Mouse (Mus musculus) frontal cortex, adult (tissue): Measurements from ENCODE around the gene Rdh5.
A peak's percentile ranks its signal among the peaks of the same experiment; 100 is the strongest.

Source experiments
- ATAC-seq: cut with Nextera tagmentation; 2 replicates; pipeline ENCODE4 v1.9.2; 2017; ENCODE audit warnings: mild to moderate bottlenecking, moderate library complexity, mixed read lengths; ENCODE audit not compliant: low TSS enrichment

The Rdh5 gene

DNA sequence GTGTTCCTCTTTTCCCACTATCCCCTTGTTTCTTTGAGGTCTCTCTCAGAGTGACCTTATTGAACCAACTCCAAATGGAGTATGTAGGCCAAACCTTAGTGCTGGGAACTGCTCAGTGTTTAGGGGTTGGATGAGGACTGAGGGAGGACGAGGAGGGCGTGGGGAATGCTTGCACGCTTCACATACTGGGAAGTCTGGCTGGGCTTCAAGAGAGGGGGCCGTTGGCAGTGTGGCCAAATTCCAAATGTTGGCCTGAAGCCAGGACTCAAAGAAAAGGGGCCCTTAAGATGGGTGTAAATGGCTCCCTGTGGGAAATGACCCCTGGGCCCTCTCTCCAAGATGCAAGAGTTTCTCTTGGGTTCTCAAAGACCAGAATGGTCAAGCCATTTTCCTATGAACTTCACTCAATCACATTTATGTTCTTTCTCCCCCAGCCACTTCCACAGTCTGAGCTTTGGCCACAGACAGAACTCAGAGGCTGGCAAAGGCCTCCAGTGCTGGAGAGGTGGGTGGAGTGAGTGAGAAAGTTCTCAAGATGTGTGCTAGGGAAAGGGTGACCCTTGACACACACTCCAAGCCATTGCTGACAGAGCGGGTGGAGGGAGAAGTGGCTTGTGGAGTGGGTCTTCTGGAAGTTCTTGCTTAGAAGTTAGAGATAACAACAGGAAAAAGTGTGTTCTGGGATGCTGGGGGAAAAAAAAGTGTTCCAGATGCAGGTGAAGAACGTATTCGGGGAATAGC is 7.1 kb upstream of the Rdh5 start:
- no peak for ATAC-seq

GRCm38 (mm10) chr10:128928356-128928755 is 5.7 kb upstream of the Rdh5 start:
- ATAC-seq: no peak

GRCm38 (mm10) chr10:128923935-128924334 is 1.2 kb upstream of the Rdh5 start, which contains the start of gene Bloc1s1:
Bloc1s1 (minus strand) TSS chr10:128924035.
- peak; percentile 10; the same call in 1 of the 2 replicates for ATAC-seq

GRCm38 (mm10) chr10:128923013-128923691 is 464 bp upstream of the Rdh5 start:
- peak; percentile 91 for ATAC-seq

DNA sequence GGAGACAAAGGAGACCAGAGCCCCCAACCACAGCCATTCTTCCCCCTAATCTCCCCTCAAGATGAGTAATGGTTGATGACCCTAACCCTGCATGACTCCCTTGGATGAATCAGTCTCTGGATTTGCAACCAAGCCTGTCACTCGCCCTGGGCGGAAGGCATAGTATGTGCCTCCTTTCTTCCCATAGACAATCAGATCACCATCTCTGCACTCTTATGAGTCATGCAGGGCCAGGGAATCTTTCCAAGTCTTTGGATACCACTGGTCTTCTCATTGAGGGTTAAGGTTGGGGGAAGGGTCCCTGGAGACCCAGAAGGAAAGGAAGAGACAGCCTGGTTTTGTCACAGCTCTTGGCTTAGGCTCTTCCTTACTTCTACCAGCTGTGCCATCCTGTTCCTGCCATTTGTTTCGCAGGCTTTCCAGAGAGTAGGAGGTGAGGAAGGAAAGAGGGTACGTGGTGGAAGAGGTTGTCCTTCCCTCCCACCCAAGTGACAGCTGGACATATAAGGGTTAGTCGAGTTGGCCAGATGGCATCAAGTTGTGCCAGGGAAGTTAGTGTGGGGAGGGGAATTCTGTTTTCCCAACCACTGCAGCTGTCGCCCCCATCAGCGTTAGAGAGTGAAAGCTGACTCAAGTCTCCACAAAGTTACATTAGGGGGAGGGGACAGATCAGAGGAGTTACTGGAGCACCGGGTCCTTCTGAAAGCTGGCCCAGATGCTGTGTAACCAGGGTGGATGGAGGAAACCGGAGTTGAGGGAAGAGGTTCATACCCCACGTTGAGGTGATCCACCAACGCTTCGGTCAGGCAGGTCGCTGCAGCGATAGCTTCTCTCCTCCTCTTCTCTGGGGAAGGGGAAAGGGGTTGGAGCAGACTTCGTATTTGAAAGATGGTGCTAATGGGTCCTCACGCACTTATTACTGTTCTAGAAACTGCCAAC is 536 bp downstream of the Rdh5 start:
- no peak for ATAC-seq

DNA sequence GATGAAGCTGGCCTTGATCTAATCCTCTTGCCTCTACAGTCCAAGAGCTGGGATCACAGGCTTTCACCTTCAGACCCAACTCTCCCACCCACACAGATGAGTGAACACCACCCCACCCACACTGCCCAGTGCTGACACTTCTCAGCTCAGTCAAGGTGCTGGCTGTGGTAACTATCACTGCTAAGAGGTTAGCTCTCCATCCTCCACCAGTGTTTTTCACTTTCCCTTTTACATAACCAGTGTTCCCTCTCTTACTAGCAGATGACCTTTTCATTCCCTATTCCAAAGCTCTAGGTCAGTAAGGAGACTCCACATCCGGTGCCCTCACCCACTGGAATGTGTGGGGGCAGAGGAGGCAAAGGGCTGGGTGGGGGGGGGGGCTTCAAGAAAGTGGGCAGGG is 1.4 kb downstream of the Rdh5 start:
- ATAC-seq: no peak

DNA sequence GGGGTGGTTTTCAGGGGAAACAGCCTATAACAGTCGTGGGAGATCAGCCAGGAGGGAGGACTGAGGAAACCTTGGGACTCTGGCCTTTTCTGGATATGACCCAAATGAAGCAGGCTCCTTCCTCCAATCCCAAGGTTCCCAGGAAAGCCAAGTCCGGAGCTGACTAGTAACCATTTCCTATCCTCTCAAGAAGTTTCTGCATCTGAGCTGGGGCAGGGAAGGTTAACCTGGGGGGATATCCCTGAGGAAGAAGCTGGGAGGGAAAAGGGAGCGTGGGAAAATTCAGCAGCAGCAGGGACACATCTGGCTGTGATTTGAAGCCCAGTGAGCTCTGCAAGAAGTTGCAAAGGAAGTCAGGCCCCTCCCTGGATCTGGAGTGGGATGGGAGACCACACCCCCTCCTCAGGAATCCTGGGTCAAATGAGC is 1.9 kb downstream of the Rdh5 start:
- no peak for ATAC-seq

GRCm38 (mm10) chr10:128919966-128920365 is 2.7 kb downstream of the Rdh5 start:
- ATAC-seq: no peak

DNA sequence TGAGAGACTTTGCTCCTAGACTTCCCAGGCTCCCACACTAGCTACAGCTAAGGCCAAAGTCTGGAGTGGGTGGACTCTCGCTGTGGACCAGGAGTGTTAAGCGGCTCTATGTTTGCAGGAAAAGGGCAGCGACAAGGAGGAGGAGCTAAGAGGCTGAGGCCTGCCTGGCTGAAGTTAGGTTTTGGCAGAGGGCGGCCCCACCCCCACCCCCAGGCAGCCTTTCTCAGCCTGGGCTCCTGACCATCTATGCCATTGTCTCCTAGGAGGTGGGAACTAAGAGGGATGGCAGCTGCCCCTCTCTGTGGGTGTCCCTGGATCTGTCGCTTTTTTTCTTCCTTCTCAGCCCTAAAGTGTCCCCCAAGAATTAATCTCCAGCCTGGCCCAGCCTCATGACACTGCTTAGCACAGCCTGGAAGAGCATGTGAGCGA is 3.5 kb downstream of the Rdh5 start:
- peak; percentile 14 for ATAC-seq

DNA sequence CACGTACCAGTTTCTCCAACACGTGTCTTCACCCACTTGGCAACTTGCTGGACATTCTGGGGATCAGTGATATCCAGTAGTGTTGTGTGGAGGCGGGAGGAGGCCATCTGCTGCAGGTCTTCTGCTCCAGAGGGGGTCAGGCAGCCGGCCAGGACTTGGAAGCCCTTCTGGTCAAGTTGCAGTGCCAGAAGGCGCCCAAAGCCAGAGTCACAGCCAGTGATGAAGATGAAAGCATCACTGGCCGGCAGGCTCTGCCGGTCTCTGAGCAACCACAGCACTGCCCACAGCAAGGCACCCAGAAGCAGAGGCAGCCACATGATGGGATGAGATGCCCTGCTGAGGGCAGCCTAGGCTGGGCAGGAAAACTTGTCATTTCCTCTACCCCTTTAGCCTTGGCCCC is 4.4 kb downstream of the Rdh5 start:
- ATAC-seq: no peak

GRCm38 (mm10) chr10:128917400-128917799 is 5.3 kb downstream of the Rdh5 start:
- no peak for ATAC-seq

DNA sequence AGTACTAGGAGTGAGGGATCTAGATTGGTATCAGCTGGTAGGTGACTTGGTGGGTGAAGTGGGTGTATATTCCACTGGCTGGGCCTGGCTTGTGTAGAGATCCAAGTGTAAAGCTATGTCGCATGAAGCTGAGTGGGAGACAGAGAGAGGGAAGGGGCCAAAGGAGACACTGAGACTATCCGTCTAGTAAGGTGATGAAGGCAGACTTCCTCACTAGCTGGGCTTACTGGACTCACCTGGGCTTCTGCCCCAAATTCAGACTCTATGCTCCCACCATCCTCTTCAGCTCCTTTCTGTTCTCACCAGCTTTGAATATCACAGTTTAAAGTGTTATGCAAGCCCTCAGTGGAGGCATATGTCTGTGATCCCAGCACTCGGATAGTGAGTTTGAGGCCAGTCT is 6.0 kb downstream of the Rdh5 start:
- ATAC-seq: no peak

GRCm38 (mm10) chr10:128915550-128915949 is 7.1 kb downstream of the Rdh5 start:
- no peak for ATAC-seq

- no peak for ATAC-seq
Observed at GRCm38 (mm10) chr10:128913696-128914095, 9.0 kb downstream of the Rdh5 start.

DNA sequence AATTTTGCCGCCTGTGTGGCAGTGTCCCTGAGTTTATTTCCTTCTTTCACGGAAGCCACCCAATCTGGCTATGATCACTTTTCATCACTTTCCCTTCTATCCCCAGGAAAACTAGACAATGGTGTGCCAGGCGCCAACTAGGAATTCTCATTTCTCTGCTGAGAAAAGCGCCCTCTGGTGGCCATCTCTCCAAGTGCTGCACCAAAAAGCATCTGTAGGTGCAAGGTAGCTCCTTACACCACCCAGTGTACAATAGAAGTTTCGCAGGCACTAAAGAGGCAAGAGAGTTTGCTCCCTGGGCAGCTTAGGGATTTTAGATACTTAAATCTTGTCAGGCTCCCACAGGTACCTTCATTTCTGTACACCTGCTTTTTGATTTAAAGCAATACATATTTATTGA is 9.5 kb downstream of the Rdh5 start:
- ATAC-seq: peak; percentile 80

- ATAC-seq: no peak
Observed at GRCm38 (mm10) chr10:128912791-128913190, 9.9 kb downstream of the Rdh5 start.

GRCm38 (mm10) chr10:128912268-128912667 is 10.4 kb downstream of the Rdh5 start:
- no peak for ATAC-seq

DNA sequence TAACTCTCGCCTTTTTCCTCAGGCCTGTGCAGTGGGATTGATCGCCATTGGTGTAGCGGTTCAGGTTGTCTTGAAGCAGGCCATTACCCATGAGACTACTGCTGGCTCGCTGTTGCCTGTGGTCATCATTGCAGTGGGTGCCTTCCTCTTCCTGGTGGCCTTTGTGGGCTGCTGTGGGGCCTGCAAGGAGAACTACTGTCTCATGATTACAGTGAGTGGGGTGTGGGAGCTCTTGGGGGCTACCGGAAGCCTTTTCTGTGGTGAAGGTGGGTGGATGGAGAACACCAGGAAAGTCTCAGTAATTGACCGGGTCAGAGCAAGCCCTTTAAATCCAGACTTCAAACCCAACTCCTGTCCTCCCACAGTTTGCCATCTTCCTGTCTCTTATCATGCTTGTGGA is 11.3 kb downstream of the Rdh5 start:
- no peak for ATAC-seq

DNA sequence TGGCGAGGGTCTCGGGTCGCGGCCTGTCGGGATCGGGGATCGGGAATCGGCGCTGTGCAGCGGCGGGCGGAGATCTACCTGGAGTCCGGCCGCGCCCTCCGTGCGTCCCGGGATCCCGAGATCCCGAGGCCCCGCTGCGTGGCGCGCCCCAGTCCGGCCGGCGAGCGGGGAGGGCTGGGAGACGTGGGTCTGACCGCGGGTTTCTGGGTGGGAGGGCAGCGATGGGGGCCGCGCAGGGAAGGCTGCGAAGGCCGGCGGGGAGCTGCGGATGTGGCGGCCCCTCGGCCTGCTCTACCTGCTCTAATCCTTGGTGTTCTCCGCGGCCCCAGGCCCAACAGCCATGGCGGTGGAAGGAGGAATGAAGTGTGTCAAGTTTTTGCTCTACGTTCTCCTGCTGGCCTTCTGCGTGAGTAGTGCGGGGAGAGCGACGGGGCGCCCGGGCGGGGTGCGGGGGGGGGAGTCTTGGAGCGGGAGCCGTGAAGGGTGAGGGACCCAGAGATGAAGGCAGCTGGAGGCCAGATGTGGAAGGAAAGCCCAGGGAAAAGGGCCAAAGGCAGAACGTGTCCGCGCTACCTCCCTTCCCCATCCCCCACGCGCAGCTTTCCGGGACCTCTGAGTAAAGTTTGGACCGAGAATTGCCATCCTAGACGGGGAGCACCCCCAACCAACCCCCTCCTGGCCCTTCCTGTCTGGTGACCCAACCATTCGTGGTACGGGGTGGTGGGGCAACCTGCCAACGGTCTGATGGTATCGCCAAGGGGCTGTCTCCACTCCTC is 12.4 kb downstream of the Rdh5 start:
- peak; percentile 16; the same call in 1 of the 2 replicates for ATAC-seq

- ATAC-seq: peak; percentile 20
Observed at GRCm38 (mm10) chr10:128909567-128910028, 13.1 kb downstream of the Rdh5 start.

GRCm38 (mm10) chr10:128908778-128909448 is 13.8 kb downstream of the Rdh5 start:
- no peak for ATAC-seq
